Mouse (Mus musculus): Measurements from ENCODE around the gene Primpol.
A peak's percentile ranks its signal among the peaks of the same experiment; 100 is the strongest.

The Primpol gene

DNA sequence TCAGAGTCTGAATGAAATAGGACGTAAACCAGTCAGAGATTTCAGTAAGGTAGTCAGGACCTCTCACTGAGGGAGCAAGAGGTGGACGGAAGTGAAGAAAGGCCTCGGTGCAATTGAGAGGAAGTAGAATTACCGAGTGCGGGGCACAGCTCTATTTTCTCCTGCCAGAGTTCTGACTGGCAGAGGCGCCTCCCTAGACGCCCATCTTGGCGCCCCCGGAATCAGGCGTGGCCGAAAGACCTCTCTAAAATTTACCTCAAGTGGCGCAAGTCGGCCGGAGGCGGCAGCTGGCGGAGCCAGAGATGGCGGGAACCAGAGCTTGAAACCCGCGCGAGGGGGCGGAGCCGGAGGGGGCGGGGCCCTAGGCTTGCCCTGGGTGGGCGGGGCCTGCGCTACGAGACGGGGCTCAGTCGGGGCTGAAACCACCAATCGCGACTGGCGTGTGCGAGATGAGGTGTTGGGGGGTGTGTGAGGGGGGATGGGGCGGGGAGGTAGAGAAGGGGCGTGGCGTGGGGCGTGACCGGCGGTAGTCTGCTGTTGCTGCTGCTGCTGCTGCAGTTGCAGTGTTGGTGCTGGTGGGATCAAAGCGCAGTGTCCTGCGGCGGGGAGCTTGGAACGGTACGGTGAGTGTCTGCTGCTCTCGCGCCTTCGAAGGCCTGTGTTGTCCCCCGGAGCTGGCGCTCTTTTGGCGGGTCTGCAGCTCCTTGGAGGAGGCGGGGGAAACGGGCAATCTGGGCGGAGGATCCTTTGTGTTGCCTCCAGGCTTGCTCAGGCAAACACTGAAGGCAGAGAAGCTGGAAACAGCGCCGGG is at the start of gene Primpol, which contains the start of gene Casp3:
Gene Primpol, minus strand, starts transcription at position 334 of the 811 bp plus-strand sequence.
Gene Casp3, plus strand, starts transcription at position 413 of the 811 bp plus-strand sequence.
- peak; percentile 94 for DNase-seq

DNA sequence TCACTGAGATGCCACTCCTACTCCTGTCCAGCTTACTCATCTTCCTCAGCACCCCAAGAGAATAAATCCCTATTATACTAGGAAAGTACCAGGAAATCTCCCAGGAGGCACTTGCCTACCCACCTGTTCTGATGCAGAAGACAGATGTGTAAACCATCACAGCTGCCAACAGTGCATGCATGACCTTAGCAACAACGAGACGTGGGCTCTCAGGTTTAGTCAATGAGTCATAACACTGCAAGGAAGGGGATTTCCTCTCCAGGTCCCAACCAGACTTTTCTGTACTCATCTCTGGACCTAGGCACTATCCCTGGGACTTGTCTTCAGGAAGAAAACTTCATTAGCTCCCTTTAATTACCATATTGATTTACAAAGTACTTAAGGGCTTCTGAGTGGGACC is 38.9 kb upstream of the Primpol start:
- no peak for DNase-seq

DNA sequence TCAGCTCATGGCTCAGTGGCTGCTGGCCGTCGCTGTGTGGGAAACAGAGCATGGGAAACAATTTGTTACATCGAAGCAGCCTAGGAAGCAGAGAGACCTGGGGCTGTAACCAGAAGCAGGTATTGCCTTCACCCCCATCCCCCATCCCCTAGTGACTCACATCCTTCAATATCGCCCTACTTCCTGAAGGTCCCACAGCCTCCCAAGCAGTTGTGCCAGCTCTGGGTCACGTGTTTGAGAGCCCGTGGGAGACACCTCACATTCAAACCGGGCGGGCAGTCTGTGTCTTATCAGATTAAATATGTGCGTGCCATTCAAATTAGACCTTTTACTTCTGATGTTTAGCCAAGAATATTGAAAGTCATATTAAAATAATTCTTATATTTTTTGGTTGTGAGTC is 34.9 kb upstream of the Primpol start:
- no peak for DNase-seq

DNA sequence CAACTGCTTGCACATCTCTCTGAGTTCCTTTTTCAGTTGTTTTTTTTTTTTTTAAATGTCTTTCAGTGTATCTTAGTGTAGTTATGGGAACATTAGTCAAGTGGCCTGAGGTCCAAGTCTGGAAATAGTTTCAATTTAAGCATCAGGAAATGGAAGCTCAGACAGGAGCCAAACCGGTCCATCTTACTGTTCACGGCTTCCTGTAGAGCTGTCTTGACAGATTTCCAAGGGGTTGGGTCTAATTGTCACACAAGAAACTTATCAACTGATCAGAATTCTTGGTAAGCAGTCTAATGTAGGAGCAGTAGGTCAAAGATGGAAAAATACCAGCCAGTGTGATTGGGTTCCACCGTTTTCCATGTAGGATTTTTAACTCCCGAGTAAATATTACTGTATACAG is 31.4 kb upstream of the Primpol start:
- DNase-seq, result no peak

- no peak for DNase-seq
These were observed 24.3 kb upstream of the Primpol start for GRCm38 (mm10) chr8:46641272-46641671.

- DNase-seq, result no peak
These were observed 22.8 kb upstream of the Primpol start for GRCm38 (mm10) chr8:46639852-46640251.

GRCm38 (mm10) chr8:46639010-46639571 is 22.1 kb upstream of the Primpol start:
- peak; percentile 57 for DNase-seq

GRCm38 (mm10) chr8:46630932-46631331 is 13.9 kb upstream of the Primpol start:
- DNase-seq, result no peak

DNA sequence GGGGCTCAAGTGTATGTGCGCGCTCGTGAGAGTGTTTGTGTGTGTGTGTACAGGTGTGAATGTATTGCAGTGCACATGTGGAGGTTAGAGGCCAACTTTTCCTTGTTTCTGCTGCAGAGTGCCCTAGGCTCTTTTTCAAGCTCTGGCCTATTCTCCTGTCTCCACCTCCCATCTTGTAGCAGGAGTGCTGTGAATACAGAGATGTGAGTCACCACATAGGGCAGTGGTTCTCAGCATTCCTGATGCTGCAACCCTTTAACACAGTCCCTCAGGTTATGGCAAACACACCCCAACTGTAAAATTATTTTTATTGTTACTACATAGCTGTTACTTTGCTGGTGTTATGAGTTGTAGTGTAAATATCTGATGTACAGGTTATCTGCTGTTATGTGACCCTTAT is 13.4 kb upstream of the Primpol start:
- no peak for DNase-seq

DNA sequence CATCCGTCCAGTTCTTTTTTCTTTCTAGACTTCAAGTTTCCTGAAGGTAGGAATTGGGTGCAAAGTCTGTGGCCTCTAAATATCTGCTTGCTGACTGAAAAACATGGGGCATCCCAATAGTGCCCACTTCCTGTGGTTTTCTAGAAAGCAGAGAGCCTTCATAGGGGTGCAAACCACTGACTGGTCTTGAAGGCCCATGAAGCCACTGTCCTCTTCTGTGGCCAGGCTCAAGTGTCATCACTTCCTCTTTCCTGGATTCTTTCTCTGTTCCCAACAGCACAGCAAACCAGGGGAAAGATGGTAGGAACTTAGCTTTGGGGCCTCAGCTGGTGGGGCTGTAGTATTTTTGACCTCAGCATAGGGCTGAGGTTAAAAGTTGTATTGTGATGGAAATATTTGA is 11.6 kb upstream of the Primpol start:
- no peak for DNase-seq

DNA sequence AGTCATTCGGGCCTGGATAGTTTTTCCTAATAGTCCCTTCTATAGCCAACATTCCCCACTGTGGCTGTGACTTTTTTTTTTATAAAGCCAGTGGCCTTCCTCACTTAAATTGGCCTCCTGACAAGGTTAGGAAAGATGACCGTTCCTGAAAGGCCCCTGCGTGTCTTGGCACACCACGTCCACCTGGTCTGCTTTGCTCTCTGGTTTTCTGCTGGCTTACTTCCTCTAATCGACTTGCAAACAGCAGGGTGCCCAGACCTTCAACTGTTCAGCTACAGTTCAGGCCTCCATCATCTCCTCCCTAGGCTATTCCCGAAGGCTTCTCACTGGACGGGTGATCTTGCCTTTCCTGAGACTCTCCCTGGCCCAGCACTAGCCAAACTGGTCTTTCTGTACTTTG is 10.9 kb upstream of the Primpol start:
- DNase-seq, result no peak

- DNase-seq, result no peak
These were observed 9.6 kb upstream of the Primpol start for GRCm38 (mm10) chr8:46626642-46627041.

GRCm38 (mm10) chr8:46625166-46625565 is 8.2 kb upstream of the Primpol start:
- no peak for DNase-seq

DNA sequence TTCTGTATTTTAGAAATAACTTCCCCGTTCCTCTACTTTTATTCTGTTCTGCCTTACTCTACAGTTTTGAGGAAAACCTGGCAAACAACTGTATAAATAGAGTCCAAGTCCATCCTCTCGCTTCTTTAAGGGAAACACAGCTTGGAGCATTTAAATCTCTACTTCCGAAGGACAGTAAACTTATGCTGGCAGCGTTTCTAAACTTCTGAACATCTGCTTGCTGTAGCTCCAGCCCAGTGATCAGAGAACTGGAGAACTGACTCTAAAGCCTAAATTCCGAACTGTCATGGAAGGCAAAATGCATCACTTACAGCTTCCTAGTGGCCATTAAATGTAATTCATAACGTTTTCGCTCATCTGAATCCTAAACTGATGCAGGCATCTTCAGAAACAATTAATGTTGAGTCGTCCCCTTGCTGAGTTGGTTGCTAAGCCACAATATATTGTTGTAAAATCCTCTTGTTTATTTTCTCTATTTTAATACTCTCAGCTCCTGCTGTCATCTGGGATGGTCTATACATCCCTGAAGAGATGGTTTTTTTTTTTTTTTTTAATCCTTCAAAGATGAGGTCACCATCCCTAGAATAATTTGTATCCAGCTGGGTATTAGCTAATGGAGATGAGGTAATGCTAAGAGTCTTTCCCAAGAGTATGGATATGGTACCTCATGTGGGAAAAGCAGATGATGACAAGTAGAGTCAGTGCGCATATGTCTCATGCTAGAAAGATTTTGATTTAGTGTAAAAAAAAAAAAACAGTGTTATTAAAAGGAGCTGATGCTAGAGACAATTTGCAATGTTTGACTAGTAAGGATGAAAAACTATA is 5.6 kb upstream of the Primpol start:
- no peak for DNase-seq

DNA sequence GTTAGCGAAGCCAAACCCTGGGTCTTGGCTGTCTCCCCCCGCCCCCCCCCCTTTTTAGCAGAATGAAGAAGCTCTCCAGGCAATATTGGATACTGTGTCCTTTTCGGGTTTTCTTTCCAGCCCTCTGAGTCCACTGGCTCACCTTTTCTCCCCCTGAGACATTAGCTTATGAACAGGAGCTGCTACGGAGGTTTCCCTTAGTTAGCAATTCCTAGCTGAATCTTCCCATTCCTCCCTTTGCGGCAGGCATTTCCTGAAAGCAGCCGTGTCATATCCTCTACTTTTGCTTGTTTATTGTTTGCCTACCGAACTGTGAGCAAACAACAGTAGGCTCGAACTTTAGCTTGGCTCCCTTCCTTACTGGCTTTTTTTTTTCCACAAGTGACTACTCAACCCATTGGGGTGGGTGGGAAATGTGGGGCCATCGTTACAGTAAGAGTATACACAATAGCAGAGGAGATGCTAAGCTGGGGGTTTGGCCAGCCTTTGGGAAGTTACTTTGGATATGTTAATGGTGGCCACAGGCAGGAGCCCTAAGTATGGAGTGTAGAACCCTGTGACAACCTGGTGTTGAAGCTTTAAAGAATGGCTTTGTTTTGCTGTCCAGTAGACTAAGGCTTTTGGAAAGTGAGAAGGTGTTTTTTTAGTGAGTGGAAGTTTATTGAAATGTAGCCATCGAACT is 1.8 kb upstream of the Primpol start:
- DNase-seq, result no peak

GRCm38 (mm10) chr8:46617690-46618620 is 943 bp upstream of the Primpol start:
- no peak for DNase-seq

- DNase-seq, result peak; percentile 17
These were observed 1.1 kb downstream of the Primpol start for GRCm38 (mm10) chr8:46615936-46616335.

DNA sequence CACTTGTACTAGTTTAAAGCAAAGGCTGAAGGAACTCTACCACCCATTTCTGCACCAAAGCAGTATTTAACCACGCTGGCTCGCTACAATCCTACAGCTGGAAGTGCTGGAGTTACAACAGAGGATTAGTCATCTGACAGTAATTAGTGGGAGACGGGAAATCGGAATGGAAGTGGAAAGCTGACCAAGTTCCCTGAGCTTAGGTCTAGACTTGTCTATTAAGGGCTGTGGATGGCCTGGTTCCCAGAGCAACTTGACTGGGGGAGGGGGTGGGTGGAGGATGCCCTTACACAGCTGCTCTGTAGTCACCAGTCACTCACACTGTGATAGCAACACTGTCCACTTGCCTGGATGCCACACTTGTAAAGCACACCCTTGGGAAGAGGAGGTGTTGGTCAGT is 3.6 kb downstream of the Primpol start:
- DNase-seq, result no peak

DNA sequence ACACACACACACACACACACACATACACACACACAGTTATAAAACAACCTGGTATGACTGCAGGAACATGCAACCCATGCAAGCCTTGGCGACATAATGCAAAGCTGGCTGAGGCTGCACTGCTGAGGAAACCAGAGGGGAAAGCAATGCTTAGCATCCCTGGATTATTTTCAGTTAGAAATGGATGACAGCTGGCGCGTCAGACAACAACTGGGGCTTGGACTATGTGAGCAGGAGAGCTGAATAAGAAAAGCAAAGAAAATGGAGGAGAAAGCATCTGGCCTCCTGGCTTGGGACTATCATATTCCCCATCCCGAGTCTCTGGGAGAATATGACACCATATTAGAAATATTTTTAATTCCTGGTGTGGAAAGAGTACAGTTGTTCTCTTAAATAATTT is 4.1 kb downstream of the Primpol start:
- no peak for DNase-seq

DNA sequence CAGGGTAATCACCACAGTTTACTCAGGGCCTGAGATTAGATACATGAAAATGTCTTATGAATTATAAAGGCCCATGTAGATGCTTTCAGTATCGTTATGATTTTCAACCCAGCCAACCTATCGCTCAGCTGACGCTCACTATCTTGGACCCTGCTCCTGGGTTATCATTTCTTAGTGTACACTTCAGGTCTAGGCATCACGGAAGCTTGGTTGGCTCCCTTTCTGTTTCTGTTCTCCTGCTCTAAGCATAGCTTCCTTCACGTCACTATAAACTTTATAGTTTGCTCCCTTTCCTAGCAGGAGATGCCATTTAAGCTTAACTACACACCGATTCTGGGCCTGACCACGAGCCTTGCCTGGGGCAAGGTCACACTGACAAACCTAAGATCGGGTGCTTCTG is 5.5 kb downstream of the Primpol start:
- no peak for DNase-seq

GRCm38 (mm10) chr8:46606930-46607329 is 10.1 kb downstream of the Primpol start:
- no peak for DNase-seq

DNA sequence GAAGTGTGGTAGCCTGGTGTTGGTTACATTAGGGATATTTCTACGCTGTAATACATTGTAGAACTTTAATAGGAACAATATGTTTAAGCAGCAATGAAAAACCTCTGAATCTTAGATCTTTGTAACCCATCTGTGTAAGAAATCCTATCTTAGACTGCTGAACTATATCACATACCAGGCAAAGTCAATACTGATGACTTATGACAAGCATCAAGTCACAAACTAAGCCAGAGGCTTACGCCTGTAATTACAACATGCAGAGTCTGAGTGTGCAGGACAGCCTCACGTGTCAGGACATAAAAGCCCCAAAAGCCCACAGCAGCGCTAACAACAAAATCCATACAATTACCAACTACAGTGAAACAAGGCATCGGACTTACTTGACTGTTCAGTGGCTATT is 13.4 kb downstream of the Primpol start:
- DNase-seq, result no peak
